Mouse (Mus musculus) neural tube, embryonic 13.5 days (tissue): Measurements from ENCODE around the gene Gm20481. TPM values are rescaled to one million over a fixed set of nuclear protein-coding genes. Genes with fewer than 3 reads are reported as not detected.
"Not testable (repeated sequence)": the region's sequence is repeated elsewhere in the genome, so short reads cannot be mapped to it uniquely, and the experiment has no call there.

Source experiments
- ATAC-seq: fragments of 200-750 bp; cut with Nextera tagmentation; 2 replicates; pipeline ENCODE4 v1.8.0; 2017; ENCODE audit warnings: low read depth, mild to moderate bottlenecking, moderate TSS enrichment, moderate library complexity
- H3K27ac ChIP-seq: fragments of 300-500 bp; sonication (generic); replicated peaks from 2 replicates; pipeline ENCODE4 v1.5.1; 2015; ENCODE audit warnings: moderate library complexity, mild to moderate bottlenecking, inconsistent platforms
- H3K27me3 ChIP-seq: fragments of 300-500 bp; sonication (generic); 2 replicates; pipeline ENCODE4 v1.6.1; 2015; ENCODE audit warnings: mild to moderate bottlenecking, inconsistent platforms
- H3K36me3 ChIP-seq: fragments of 300-500 bp; sonication (generic); 2 replicates; pipeline ENCODE4 v1.6.1; 2015; ENCODE audit warnings: mild to moderate bottlenecking, inconsistent platforms
- H3K4me1 ChIP-seq: fragments of 300-500 bp; sonication (generic); replicated peaks from 2 replicates; pipeline ENCODE4 v1.6.1; 2015; ENCODE audit warnings: inconsistent platforms
- H3K4me2 ChIP-seq: fragments of 300-500 bp; sonication (generic); 2 replicates; pipeline ENCODE4 v1.6.1; 2015; ENCODE audit warnings: inconsistent platforms, mild to moderate bottlenecking, moderate library complexity
- H3K4me3 ChIP-seq: fragments of 300-500 bp; sonication (generic); 2 replicates; pipeline ENCODE4 v1.5.1; 2015; ENCODE audit warnings: mild to moderate bottlenecking, inconsistent platforms
- H3K9ac ChIP-seq: fragments of 300-500 bp; sonication (generic); 2 replicates; pipeline ENCODE4 v1.6.1; 2015; ENCODE audit warnings: moderate library complexity, mild to moderate bottlenecking, inconsistent platforms
- H3K9me3 ChIP-seq: fragments of 300-500 bp; sonication (generic); 2 replicates; pipeline ENCODE4 v1.6.1; 2016; ENCODE audit warnings: inconsistent platforms
- WGBS: fragments of 180-500 bp; shearing (Covaris S2); methylation state at CpG from one replicate; pipeline ENCODE4 v1.1.7; 2015; 5-methylcytosine and 5-hydroxymethylcytosine counted together
- polyA plus RNA-seq: library from polyadenylated mRNA; unstranded; fragments of >200 nt; fragmentation: Nextera tagmentation; extraction: Ambion mirVana; gene quantifications from 2 replicates; pipeline ENCODE4 v1.2.1, GENCODE M21; 2015

The Gm20481 gene
- polyA plus RNA-seq, 1 experiment from 2014 or later = not detected

DNA sequence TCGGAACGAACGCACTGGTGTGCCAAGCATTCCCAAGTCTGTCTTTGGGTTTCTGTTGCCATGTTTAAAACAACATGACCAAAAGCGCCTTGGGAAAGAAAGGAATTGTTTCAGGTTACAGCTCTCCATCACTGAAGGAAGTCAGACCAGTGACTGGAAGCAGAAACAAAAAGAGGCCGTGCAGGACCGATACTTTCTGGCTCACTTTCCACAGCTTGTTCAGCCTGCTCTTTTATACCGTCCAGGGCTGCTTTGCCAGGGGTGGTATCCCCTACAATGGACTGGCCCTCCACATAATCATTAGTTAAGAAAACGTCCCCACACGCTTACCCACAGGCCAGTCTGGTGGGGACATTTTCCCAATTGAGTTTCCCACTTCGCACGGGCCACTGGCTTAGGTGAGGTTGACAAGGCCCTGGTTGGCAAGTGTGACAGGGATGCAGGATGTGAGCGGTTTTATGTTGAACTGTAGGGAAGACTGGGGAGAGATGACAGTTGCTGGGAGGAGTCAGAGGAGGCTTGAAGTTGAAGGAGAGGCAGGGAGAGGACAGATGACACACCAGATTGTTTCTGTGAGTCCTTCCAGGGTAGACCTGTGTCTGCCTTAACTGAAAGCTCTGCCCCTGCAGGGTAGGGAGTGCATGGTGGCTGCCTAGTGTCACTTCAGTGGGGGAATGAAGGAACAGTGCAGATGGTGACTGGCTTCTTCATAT lies 32.6 kb downstream of the Gm20481 start:
- H3K36me3 ChIP-seq = peaks cover 32% of the 10 kb centered on the region
- H3K9me3 ChIP-seq = no peaks in the 10 kb centered on the region
- ATAC-seq = no peak
- H3K4me2 ChIP-seq = peak overlapping the region; percentile 100
- peak overlapping the region; percentile 93 for H3K4me3 ChIP-seq
- peak overlapping the region; percentile 96; the same call in 1 of the 2 replicates for H3K27ac ChIP-seq
- peaks cover 34% of the 10 kb centered on the region for H3K4me1 ChIP-seq
- 12% methylated on average over 12 of the region's 12 CpGs for WGBS
- no peaks in the 10 kb centered on the region for H3K27me3 ChIP-seq
- peak overlapping the region; percentile 97 for H3K9ac ChIP-seq

DNA sequence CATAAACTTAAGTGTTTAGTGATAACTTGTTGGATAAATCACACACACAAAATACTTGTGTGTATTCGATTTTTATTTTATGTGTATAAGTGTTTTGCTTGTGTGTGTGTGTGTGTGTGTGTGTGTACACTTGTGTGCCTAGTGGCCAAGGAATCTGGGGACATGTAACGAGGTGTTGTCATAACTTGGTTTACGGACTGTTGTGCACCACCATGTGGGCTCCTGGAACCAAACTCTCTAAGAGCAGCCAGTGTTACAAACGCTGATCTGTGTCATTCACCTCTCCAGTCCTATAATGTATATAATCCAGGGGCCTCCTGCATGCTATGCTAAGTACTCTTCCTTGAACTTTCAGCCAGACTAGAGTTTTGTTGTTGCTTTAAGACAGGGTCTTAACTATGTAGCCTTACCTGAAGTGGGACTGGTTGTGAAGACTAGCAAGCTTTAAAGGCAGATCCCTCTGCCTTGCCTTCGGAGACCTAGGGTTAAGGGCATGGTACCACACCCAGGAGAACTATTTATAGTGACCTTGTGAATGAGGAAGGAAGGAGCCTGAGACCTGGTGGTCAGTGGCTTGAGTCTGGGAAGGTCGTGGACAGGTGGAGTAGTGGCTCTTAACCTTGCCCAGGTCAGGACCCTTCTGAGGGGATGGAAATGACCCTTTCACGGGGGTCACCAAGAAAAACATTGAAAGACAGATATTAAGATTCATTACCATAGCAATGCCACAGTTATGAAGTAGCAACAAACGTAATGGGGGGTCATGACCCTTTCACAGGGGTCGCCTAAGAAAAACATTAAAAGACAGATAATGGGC lies 33.5 kb downstream of the Gm20481 start:
- Histone ChIP-seq H3K4me1 (peaks cover 34% of the 10 kb centered on the region), H3K4me2 (peak overlapping the region; percentile 100), H3K27ac (no peak overlapping the region), H3K9ac (peak overlapping the region; percentile 97), H3K9me3 (no peaks in the 10 kb centered on the region), H3K36me3 (peaks cover 41% of the 10 kb centered on the region), H3K4me3 (no peak overlapping the region), H3K27me3 (no peaks in the 10 kb centered on the region)
- no peak for ATAC-seq
- 77% methylated on average over 9 of the region's 9 CpGs for WGBS

DNA sequence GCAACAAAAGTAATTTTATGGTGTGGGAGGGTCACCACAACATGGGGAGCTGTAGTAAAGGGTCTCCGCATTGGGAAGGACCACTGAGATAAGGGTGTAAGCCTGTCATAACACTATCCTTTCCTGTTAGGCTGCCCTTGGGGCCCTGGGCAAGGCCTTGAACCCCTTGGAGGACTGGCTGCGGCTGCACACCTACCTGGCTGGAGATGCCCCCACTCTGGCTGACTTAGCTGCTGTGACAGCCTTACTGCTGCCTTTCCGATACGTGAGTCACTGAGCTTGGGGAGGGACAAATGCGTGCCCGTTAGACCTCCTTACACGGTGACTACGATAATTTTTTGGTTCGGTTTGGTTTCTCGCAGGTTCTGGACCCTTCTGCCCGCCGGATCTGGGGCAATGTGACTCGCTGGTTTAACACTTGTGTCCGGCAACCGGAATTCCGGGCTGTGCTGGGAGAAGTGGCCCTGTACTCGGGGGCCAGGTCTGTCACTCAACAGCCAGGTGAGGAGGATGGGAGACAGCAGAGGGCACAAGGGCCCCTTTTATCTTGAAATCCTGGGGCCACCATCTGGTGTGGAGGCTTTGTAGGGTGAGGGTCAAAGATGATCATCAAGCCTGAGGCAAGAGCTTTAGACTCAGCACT lies 34.5 kb downstream of the Gm20481 start:
- Histone ChIP-seq H3K9me3 (no peaks in the 10 kb centered on the region), H3K27ac (no peak overlapping the region), H3K4me1 (peaks cover 32% of the 10 kb centered on the region), H3K36me3 (peaks cover 48% of the 10 kb centered on the region), H3K4me3 (no peak overlapping the region), H3K27me3 (no peaks in the 10 kb centered on the region), H3K4me2 (no peak overlapping the region), H3K9ac (no peak overlapping the region)
- ATAC-seq = no peak
- 95% methylated on average over 17 of the region's 17 CpGs for WGBS

DNA sequence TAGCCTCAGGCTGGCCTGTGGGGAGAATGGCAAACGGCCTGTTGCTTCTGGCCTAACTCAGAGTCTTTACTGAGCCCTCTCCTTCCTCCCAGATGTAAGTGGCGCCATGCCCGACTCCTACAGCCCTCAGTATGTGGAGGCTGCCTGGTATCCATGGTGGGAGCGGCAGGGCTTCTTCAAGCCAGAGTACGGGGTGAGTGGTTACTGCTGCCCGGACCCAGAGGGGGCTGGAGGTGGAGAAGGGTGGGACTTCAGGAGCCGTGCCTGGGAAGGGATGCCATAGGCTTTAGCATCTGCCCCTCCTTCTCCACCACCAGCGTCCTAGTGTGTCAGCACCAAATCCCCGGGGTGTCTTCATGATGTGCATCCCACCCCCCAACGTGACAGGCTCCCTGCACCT lies 35.4 kb downstream of the Gm20481 start:
- 96% methylated on average over 10 of the region's 10 CpGs for WGBS
- Histone ChIP-seq H3K4me1 (peaks cover 23% of the 10 kb centered on the region), H3K9me3 (no peaks in the 10 kb centered on the region), H3K27me3 (no peaks in the 10 kb centered on the region), H3K9ac (no peak overlapping the region), H3K27ac (no peak overlapping the region), H3K4me3 (no peak overlapping the region), H3K36me3 (peaks cover 58% of the 10 kb centered on the region), H3K4me2 (no peak overlapping the region)
- ATAC-seq = no peak

DNA sequence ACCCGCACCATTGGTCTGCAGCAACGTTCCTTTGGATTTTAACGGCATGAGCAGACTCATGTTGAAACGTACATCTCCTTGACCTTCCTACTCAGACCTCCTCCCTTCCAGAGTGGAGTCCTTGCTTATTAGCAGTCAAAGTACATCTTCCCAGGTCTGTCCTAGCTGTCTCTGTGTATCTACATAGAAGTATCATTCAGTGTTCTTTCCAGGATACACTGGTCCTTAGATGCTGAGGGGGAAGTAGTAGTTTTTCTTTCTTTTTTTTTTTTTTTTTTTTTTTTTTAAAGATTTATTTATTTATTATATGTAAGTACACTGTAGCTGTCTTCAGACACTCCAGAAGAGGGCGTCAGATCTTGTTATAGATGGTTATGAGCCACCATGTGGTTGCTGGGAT lies 36.2 kb downstream of the Gm20481 start:
- H3K27me3 ChIP-seq = not testable (repeated sequence)

DNA sequence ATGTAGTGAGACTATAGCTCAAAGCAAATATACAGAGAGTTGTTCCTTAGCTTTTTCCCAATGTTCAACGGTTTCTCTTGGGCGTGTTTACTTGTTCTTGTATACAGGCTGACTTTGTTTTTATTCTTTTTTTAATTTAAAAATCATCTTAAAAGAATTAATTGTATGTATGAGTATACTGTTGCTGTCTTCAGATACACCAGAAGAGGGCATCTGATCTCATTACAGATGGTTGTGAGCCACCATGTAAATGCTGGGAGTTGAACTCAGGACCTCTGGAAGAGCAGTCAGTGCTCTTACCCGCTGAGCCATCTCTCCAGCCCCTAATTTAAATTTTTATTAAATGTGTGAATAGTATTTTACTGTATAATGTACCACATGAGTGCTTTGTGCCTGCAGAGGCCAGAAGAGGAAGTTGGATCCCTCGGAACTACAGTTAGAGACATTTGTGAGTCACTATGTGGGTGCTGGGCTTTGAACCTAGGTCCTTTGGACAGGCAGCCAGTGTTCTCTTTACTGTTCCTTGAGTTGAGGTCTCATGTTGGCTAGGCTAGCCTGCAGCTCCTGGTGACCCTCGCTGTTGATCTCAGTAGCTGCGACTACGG lies 37.8 kb downstream of the Gm20481 start:
- ATAC-seq = no peak
- H3K4me2 ChIP-seq = no peak overlapping the region
- peaks cover 81% of the 10 kb centered on the region for H3K36me3 ChIP-seq
- WGBS = 97% methylated on average over 7 of the region's 7 CpGs
- H3K4me1 ChIP-seq = peaks cover 11% of the 10 kb centered on the region
- H3K9ac ChIP-seq = no peak overlapping the region
- H3K27me3 ChIP-seq = no peaks in the 10 kb centered on the region
- H3K9me3 ChIP-seq = no peaks in the 10 kb centered on the region
- no peak overlapping the region for H3K4me3 ChIP-seq
- H3K27ac ChIP-seq = no peak overlapping the region

More for the DNA sequence above, 36.2 kb downstream of the Gm20481 start:
- H3K4me1 ChIP-seq = peaks cover 22% of the 10 kb centered on the region
- H3K36me3 ChIP-seq = peaks cover 65% of the 10 kb centered on the region
- H3K9ac ChIP-seq, H3K9me3 ChIP-seq, ATAC-seq, H3K27ac ChIP-seq, H3K4me2 ChIP-seq, H3K4me3 ChIP-seq: not testable (repeated sequence)
- WGBS = 99% methylated on average over 4 of the region's 5 CpGs

DNA sequence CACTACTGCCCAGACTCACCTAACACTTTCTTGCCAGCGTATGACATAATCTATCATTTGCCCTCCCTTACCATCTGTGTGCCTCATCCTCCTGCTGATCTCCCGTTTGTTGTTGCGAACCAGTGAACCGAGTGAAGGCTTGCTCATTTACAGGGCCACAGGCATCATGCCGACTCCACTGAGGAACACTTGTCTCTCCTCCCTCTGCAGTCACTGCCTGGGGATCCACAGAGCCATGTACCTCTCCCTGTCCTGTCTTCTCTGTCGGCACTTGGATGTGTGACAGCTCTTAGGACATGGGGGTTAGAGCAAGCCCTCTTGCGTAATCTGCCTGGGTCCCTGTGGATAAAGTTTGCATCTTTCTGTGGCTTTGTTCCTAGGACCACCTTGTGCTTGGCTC lies 39.9 kb downstream of the Gm20481 start:
- H3K4me1 ChIP-seq = no peaks in the 10 kb centered on the region
- peaks cover 96% of the 10 kb centered on the region for H3K36me3 ChIP-seq
- no peak overlapping the region for H3K4me2 ChIP-seq
- H3K4me3 ChIP-seq = no peak overlapping the region
- no peaks in the 10 kb centered on the region for H3K9me3 ChIP-seq
- no peak for ATAC-seq
- H3K27me3 ChIP-seq = no peaks in the 10 kb centered on the region
- 91% methylated on average over 7 of the region's 7 CpGs for WGBS
- H3K9ac ChIP-seq = no peak overlapping the region
- no peak overlapping the region for H3K27ac ChIP-seq

DNA sequence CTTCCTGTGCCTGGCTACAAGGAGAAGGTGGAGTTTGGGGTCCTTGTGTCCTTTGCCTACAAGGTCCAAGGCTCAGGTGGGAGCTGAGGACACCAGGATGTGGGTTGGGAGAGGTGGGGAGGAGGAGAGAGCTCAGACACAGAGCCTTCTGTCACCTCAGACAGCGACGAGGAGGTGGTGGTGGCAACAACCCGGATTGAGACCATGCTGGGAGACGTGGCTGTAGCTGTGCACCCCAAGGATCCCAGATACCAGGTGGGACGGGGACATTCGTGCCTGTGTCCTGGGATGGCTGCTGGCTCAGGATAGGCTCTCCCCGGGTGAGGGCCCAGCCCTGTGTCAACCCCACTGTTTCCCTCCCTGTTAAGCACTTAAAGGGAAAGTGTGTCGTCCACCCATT lies 41.7 kb downstream of the Gm20481 start:
- Histone ChIP-seq H3K9me3 (no peaks in the 10 kb centered on the region), H3K27ac (no peak overlapping the region), H3K27me3 (no peaks in the 10 kb centered on the region), H3K36me3 (peaks cover 97% of the 10 kb centered on the region), H3K9ac (no peak overlapping the region), H3K4me3 (no peak overlapping the region), H3K4me2 (no peak overlapping the region), H3K4me1 (peaks cover 6% of the 10 kb centered on the region; the same call in 1 of the 2 replicates)
- no peak for ATAC-seq
- 90% methylated on average over 8 of the region's 8 CpGs for WGBS

DNA sequence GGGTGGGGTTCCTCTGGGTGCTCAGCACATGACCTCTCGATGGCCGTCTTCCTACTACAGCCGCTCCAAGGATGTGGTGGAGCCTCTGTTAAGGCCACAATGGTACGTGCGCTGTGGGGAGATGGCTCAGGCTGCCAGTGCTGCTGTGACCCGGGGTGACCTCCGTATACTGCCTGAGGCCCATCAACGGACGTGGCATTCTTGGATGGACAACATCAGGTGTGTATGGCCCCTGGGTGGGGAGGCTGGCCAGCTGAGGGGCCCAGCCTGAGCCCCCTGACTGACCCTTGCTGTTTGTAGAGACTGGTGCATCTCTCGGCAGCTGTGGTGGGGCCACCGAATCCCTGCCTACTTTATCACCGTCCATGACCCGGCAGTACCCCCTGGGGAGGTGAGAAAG lies 42.7 kb downstream of the Gm20481 start:
- Histone ChIP-seq H3K4me2 (no peak overlapping the region), H3K4me3 (no peak overlapping the region), H3K27me3 (no peaks in the 10 kb centered on the region), H3K27ac (no peak overlapping the region), H3K9ac (no peak overlapping the region), H3K4me1 (peaks cover 11% of the 10 kb centered on the region; the same call in 1 of the 2 replicates), H3K36me3 (peaks cover 96% of the 10 kb centered on the region), H3K9me3 (no peaks in the 10 kb centered on the region)
- WGBS = 82% methylated on average over 13 of the region's 13 CpGs
- no peak for ATAC-seq

DNA sequence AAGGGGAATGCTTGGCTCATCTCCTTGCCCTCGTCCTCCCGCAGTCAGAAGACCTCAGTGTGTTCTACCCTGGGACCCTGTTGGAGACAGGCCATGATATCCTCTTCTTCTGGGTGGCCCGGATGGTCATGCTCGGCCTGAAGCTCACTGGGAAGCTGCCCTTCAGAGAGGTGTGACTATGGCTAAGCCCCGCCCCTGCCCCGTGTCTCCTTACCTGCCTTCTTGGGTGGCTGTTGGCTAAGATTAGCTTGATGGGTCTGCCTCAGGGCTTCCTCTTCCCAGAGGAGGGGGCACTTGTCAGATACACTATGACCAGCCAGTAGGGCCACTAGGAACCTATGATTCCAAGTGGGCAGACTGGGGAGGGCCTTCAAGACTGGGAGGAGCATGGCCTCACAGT lies 43.5 kb downstream of the Gm20481 start:
- Histone ChIP-seq H3K36me3 (peaks cover 94% of the 10 kb centered on the region), H3K4me1 (peaks cover 11% of the 10 kb centered on the region; the same call in 1 of the 2 replicates)

DNA sequence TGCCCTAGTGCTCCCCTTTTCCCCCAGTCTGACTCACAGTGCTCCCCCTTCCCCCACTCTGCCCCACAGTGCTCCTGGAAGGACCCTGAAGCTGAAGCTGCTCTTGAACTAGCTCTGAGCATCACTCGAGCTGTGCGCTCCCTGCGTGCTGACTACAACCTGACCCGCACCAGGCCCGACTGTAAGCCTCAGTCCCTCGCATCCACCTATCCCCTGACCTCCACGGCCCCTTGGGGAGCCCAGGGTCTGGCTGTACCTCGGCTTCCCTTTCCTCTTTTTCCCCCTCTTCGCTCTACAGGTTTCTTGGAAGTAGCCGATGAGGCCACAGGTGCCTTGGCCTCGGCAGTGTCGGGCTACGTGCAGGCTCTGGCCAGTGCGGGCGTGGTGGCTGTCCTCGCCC lies 45.6 kb downstream of the Gm20481 start:
- Histone ChIP-seq H3K4me2 (no peak overlapping the region), H3K27ac (no peak overlapping the region), H3K27me3 (no peaks in the 10 kb centered on the region), H3K9me3 (no peaks in the 10 kb centered on the region), H3K36me3 (peaks cover 75% of the 10 kb centered on the region), H3K9ac (no peak overlapping the region), H3K4me3 (no peak overlapping the region), H3K4me1 (peaks cover 11% of the 10 kb centered on the region; the same call in 1 of the 2 replicates)
- 92% methylated on average over 16 of the region's 16 CpGs for WGBS
- no peak for ATAC-seq

More for the DNA sequence above, 43.5 kb downstream of the Gm20481 start:
- Histone ChIP-seq H3K27me3 (no peaks in the 10 kb centered on the region), H3K4me2 (no peak overlapping the region), H3K4me3 (no peak overlapping the region), H3K9me3 (no peaks in the 10 kb centered on the region), H3K9ac (no peak overlapping the region), H3K27ac (no peak overlapping the region)
- 86% methylated on average over 6 of the region's 6 CpGs for WGBS
- ATAC-seq = no peak

DNA sequence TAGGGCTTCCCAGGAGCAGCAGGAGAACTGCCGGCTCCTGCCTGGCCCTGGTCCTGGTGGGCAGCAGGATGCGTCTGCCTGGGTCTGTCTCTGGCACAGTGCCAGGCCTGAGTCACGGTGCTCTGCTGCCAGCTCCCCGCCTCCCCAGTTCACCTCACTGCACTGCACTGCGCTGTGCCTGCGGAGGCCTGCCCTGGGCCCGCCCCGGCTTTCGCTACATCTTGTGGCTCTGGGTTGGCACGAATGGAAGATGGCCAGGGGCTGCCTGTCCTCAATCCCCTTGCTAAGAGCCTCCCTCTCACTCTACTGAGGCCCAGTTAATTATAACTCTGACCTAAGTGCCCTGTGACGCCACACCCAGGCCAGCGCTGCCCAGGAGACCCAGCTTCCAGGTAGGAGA lies 46.7 kb downstream of the Gm20481 start, which contains the start of gene Vwa7:
Gene Vwa7 (plus strand): TSS at position 204 of the 400 bp plus-strand sequence.
- Histone ChIP-seq H3K4me3 (no peak within 1 kb of the TSS), H3K36me3 (peaks cover 64% of the 10 kb centered on the region), H3K4me2 (no peak within 1 kb of the TSS), H3K9me3 (no peaks in the 10 kb centered on the region), H3K9ac (peak within 1 kb of the TSS; percentile 31; the same call in 1 of the 2 replicates), H3K27me3 (no peaks in the 10 kb centered on the region), H3K27ac (no peak within 1 kb of the TSS), H3K4me1 (peaks cover 17% of the 10 kb centered on the region)
- peak; percentile 34; the same call in 1 of the 2 replicates for ATAC-seq
- 61% methylated on average over 12 of the region's 12 CpGs for WGBS
